Mouse (Mus musculus) stomach, embryonic 16.5 days (tissue): ENCODE results near the gene Rpl3l. TPM values are rescaled to one million over a fixed set of nuclear protein-coding genes. Genes with fewer than 3 reads are reported as not detected.

ENCODE experiments used
- ATAC-seq: fragments of 200-750 bp; cut with Nextera tagmentation; 2 replicates; pipeline ENCODE4 v1.8.0; 2017; ENCODE audit warnings: moderate number of reproducible peaks, moderate TSS enrichment; ENCODE audit not compliant: insufficient read depth, low FRiP score
- H3K27ac ChIP-seq: fragments of 300-500 bp; sonication (generic); 2 replicates; pipeline ENCODE4 v1.5.1; 2014; ENCODE audit warnings: low read length
- H3K27me3 ChIP-seq: fragments of 300-500 bp; sonication (generic); 2 replicates; pipeline ENCODE4 v1.6.1; 2014; ENCODE audit warnings: low read length, control low read depth, mixed read lengths; ENCODE audit not compliant: control insufficient read depth, insufficient read depth
- H3K36me3 ChIP-seq: fragments of 300-500 bp; sonication (generic); 2 replicates; pipeline ENCODE4 v1.6.1; 2014; ENCODE audit warnings: low read length; ENCODE audit not compliant: control insufficient read depth, insufficient read depth
- H3K4me1 ChIP-seq: fragments of 300-500 bp; sonication (generic); 2 replicates; pipeline ENCODE4 v1.6.1; 2014; ENCODE audit warnings: low read length, control low read depth, mixed read lengths; ENCODE audit not compliant: control insufficient read depth, insufficient read depth
- H3K4me2 ChIP-seq: fragments of 300-500 bp; sonication (generic); 2 replicates; pipeline ENCODE4 v1.6.1; 2014; ENCODE audit warnings: low read depth, low read length, mixed read lengths
- H3K4me3 ChIP-seq: fragments of 300-500 bp; sonication (generic); replicated peaks from 2 replicates; pipeline ENCODE4 v1.5.1; 2014; ENCODE audit warnings: mild to moderate bottlenecking, low read length
- H3K9ac ChIP-seq: fragments of 300-500 bp; sonication (generic); 2 replicates; pipeline ENCODE4 v1.6.1; 2014; ENCODE audit warnings: low read length
- H3K9me3 ChIP-seq: fragments of 300-500 bp; sonication (generic); replicated peaks from 2 replicates; pipeline ENCODE4 v1.6.1; 2016; ENCODE audit warnings: low read length, control low read depth; ENCODE audit not compliant: control insufficient read depth
- WGBS: fragments of 180-500 bp; shearing (Covaris S2); extraction: QIAGEN DNeasy Blood & Tissue Kit; methylation state at CpG from one replicate; pipeline ENCODE4 v1.1.7; 2014; 5-methylcytosine and 5-hydroxymethylcytosine counted together
- polyA plus RNA-seq: library from polyadenylated mRNA; unstranded; fragments of >200 nt; fragmentation: Nextera tagmentation; extraction: Ambion mirVana; gene quantifications from 2 replicates; pipeline ENCODE4 v1.2.1, GENCODE M21; 2015

Rpl3l gene
- polyA plus RNA-seq, 1 experiment from 2014 or later, result 0.57 TPM

DNA sequence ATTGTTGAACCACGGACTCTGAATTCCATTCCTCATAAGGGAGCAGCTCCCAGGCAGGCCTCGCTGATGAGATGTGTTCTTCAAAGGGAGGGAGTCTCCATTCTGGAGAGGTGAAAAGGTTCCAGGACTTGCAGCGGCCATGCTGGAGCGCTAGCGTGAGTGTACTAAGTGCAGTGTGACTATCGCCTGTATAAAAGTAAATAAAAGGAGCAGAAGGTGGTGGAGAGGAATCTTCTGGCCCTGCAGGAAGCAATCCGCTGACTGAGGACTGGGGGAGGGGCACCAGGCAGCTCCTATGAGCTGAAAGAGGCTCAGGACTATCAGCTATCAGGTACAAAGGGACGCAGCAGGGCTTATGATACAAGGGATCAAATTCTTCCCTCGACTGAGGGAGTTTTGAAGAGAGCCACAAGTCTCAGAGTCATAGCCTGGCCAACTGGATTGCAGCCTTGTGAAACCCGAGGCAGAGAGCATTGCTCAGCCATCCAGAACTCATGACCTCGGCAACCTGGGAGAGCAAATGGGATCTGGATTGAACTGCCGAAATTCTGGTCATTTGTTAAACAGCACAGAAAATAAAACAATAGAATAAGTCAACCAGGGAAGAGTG, 38.8 kb downstream of the Rpl3l start:
- Histone ChIP-seq H3K9me3 (no peaks in the 10 kb centered on the region), H3K27me3 (no peaks in the 10 kb centered on the region), H3K4me1 (peaks cover 4% of the 10 kb centered on the region), H3K36me3 (no peaks in the 10 kb centered on the region), H3K9ac (no peak overlapping the region), H3K27ac (no peak overlapping the region), H3K4me2 (no peak overlapping the region), H3K4me3 (no peak overlapping the region)
- 25% methylated on average over 12 of the region's 12 CpGs for WGBS
- no peak for ATAC-seq

DNA sequence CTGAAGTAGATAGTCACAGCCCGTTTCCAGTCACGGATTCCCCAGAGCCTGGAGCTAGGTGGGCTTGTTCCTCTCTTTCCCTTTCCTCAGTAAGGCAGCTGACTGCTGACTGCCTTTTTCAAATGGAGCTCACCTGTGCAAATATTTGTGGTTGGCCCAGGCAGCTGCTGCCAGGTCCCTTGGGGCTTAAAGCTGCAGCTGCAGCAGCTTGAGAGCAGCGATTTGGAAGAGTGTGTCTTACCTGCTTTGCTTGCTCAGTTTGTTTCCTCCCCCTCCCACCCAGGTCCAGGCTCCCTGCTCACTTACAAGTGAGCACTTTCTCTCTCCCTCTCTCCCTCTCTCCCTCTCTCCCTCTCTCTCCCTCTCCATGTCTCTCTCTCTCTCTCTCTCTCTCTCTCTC, 41.5 kb downstream of the Rpl3l start:
- WGBS, result 27% methylated on average over 3 of the region's 3 CpGs
- Histone ChIP-seq H3K27me3 (no peaks in the 10 kb centered on the region), H3K4me3 (no peak overlapping the region), H3K27ac (0 out of 2 replicates have a peak overlapping the region, but pooled peaks have one; percentile 13), H3K9ac (no peak overlapping the region), H3K9me3 (peaks cover 5% of the 10 kb centered on the region; the same call in 1 of the 2 replicates), H3K4me1 (peaks cover 4% of the 10 kb centered on the region), H3K4me2 (no peak overlapping the region), H3K36me3 (no peaks in the 10 kb centered on the region)
- peak; percentile 64; the same call in 1 of the 2 replicates for ATAC-seq

DNA sequence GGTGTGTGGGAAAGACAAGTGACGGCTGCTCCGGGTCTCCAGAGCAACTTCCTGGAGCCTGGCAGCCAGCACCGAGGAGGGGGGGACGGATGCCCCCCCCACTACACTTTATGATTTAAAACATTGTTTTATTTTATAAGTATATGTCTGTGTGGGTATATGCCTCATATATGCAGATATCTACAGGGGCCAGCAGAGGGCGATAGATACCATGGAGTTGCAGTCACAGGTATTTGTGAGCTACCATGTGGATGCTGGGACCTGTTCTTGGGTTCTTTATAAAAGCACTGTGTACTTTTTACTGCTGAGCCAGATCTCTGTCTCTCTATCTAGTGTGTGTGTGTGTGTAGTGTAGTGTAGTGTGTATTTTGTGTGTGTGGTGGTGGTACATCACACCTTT, 45.6 kb downstream of the Rpl3l start:
- H3K9me3 ChIP-seq, result peaks cover 5% of the 10 kb centered on the region; the same call in 1 of the 2 replicates
- H3K9ac ChIP-seq, result no peak overlapping the region
- 75% methylated on average over 5 of the region's 5 CpGs for WGBS
- H3K36me3 ChIP-seq, result no peaks in the 10 kb centered on the region
- no peak overlapping the region for H3K4me3 ChIP-seq
- no peak overlapping the region for H3K4me2 ChIP-seq
- no peak for ATAC-seq
- H3K27me3 ChIP-seq, result no peaks in the 10 kb centered on the region
- H3K27ac ChIP-seq, result no peak overlapping the region
- H3K4me1 ChIP-seq, result peaks cover 4% of the 10 kb centered on the region; the same call in 1 of the 2 replicates

DNA sequence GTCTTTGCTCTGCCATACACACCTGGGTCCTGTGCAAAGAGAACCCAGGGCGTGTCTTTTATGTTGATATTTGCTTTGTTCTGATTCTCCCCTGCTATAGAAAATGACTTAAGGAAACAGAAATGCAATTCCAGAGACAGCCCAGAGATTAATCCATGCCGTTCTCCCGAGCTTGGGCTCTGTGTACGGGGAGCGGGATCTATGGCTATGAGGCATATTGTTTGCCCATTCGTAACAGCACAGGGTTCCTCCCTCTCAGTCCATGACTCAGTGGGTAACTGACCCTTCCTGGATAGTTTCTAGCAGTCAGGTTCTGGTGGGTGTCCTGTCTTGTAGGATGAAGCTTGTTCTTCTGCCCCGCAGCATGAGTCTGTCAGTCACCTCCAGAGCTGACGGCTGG, 47.6 kb downstream of the Rpl3l start:
- Histone ChIP-seq H3K9me3 (peaks cover 5% of the 10 kb centered on the region; the same call in 1 of the 2 replicates), H3K36me3 (no peaks in the 10 kb centered on the region), H3K27ac (peak overlapping the region; percentile 37; the same call in 1 of the 2 replicates), H3K9ac (no peak overlapping the region), H3K27me3 (no peaks in the 10 kb centered on the region), H3K4me1 (no peaks in the 10 kb centered on the region), H3K4me2 (no peak overlapping the region), H3K4me3 (no peak overlapping the region)
- no peak for ATAC-seq
- 57% methylated on average over 8 of the region's 8 CpGs for WGBS

DNA sequence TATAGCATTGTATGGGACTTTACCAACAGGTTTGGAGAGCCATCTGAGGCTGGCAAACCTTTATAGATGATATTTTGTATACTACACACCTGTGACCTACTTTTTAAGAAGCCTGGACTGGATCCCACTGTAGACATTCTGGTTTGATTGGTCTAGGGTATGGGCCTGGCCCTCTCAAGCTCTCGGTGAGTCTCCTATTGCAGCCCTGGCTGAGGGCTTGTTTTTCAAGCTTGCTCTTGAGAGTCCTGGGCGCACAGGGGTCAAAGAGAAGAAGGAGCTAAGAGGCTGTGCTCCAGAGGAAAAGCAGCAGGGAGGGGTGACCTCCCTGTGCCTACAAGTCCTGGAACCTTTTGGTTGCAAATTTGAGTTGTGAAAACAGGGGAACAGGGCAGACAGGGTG, 49.5 kb downstream of the Rpl3l start:
- no peaks in the 10 kb centered on the region for H3K36me3 ChIP-seq
- no peaks in the 10 kb centered on the region for H3K4me1 ChIP-seq
- no peak overlapping the region for H3K4me2 ChIP-seq
- 63% methylated on average over 2 of the region's 2 CpGs for WGBS
- no peak overlapping the region for H3K4me3 ChIP-seq
- H3K27ac ChIP-seq, result no peak overlapping the region
- no peak overlapping the region for H3K9ac ChIP-seq
- no peaks in the 10 kb centered on the region for H3K27me3 ChIP-seq
- H3K9me3 ChIP-seq, result peaks cover 5% of the 10 kb centered on the region; the same call in 1 of the 2 replicates
- ATAC-seq, result no peak

DNA sequence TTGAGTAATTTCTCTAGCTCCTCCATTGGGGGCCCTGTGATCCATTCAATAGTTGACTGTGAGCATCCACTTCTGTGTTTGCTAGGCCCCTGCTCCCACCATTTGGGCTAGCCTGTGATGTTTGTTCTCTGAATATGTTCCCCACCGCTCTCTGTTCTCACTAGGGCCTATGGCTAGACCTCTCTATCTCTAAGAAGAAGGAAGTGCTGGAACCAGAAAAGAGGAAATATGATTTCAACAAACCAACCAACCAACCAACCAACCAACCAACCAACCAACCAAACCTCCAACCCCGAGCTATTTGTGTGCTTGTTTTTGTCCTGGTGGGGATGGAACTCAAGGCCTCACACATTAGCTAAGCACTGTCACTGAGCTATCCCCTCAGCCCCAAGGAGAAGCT, 53.2 kb downstream of the Rpl3l start:
- no peaks in the 10 kb centered on the region for H3K4me1 ChIP-seq
- no peaks in the 10 kb centered on the region for H3K36me3 ChIP-seq
- H3K27me3 ChIP-seq, result no peaks in the 10 kb centered on the region
- no peaks in the 10 kb centered on the region for H3K9me3 ChIP-seq
- WGBS, result 90% methylated on average over 2 of the region's 2 CpGs
- no peak overlapping the region for H3K4me3 ChIP-seq
- no peak for ATAC-seq
- no peak overlapping the region for H3K9ac ChIP-seq
- no peak overlapping the region for H3K27ac ChIP-seq
- H3K4me2 ChIP-seq, result no peak overlapping the region

Other genes with a start within 250 kb of the Rpl3l start
- gene Mlst8, start 248.7 kb upstream of the Rpl3l start, polyA plus RNA-seq, result 29.0 and 33.6 TPM in 2 replicates
- 1.5 and 2.3 TPM in 2 replicates for gene Caskin1, start 239.2 kb upstream of the Rpl3l start, polyA plus RNA-seq
- 80.6 and 104 TPM in 2 replicates for gene Traf7, start 199.9 kb upstream of the Rpl3l start, polyA plus RNA-seq
- 7.9 and 9.4 TPM in 2 replicates for gene Rab26, start 193.6 kb upstream of the Rpl3l start, polyA plus RNA-seq
- gene Pkd1, start 178.0 kb upstream of the Rpl3l start, polyA plus RNA-seq, result 21.7 and 22.2 TPM in 2 replicates
- gene Tsc2, start 95.2 kb upstream of the Rpl3l start, polyA plus RNA-seq, result 53.1 and 57.2 TPM in 2 replicates
- gene Nthl1, start 95.1 kb upstream of the Rpl3l start, polyA plus RNA-seq, result 18.0 and 19.1 TPM in 2 replicates
- gene Slc9a3r2, start 77.5 kb upstream of the Rpl3l start, polyA plus RNA-seq, result 38.0 and 39.0 TPM in 2 replicates
- 0.37 and 0.39 TPM in 2 replicates for gene Npw, start 69.4 kb upstream of the Rpl3l start, polyA plus RNA-seq
- gene Zfp598, start 58.1 kb upstream of the Rpl3l start, polyA plus RNA-seq, result 13.6 and 13.7 TPM in 2 replicates
- gene Syngr3, start 37.9 kb upstream of the Rpl3l start, polyA plus RNA-seq, result 6.1 and 6.2 TPM in 2 replicates
- gene Gfer, start 31.7 kb upstream of the Rpl3l start, polyA plus RNA-seq, result 34.5 and 35.2 TPM in 2 replicates
- gene Noxo1, start 31.6 kb upstream of the Rpl3l start, polyA plus RNA-seq, result 3.8 and 5.8 TPM in 2 replicates
- gene Tbl3, start 20.2 kb upstream of the Rpl3l start, polyA plus RNA-seq, result 63.6 and 70.4 TPM in 2 replicates
- gene Rnf151, start 9.8 kb upstream of the Rpl3l start, polyA plus RNA-seq, result 0.14 TPM in 1 of 2 replicates, not detected in the other
- 1,212 and 1,230 TPM in 2 replicates for gene Rps2, start 9.7 kb upstream of the Rpl3l start, polyA plus RNA-seq
- gene Ndufb10, start 3.3 kb upstream of the Rpl3l start, polyA plus RNA-seq, result 225 and 246 TPM in 2 replicates
- 40.3 and 45.5 TPM in 2 replicates for gene Msrb1, start 8.8 kb downstream of the Rpl3l start, polyA plus RNA-seq
- 0.81 and 1.0 TPM in 2 replicates for gene Hs3st6, start 25.2 kb downstream of the Rpl3l start, polyA plus RNA-seq
- gene Meiob, start 76.5 kb downstream of the Rpl3l start, polyA plus RNA-seq, result 0.10 TPM in 1 of 2 replicates, not detected in the other
- gene Hagh, start 112.3 kb downstream of the Rpl3l start, polyA plus RNA-seq, result 50.9 and 53.1 TPM in 2 replicates
- gene Fahd1, start 122.5 kb downstream of the Rpl3l start, polyA plus RNA-seq, result 29.9 and 36.5 TPM in 2 replicates
- gene Igfals, start 138.2 kb downstream of the Rpl3l start, polyA plus RNA-seq, result 3.7 and 4.2 TPM in 2 replicates
- gene Nubp2, start 158.5 kb downstream of the Rpl3l start, polyA plus RNA-seq, result 44.1 and 47.9 TPM in 2 replicates
- 31.5 and 32.7 TPM in 2 replicates for gene Spsb3, start 158.8 kb downstream of the Rpl3l start, polyA plus RNA-seq
- 32.3 and 33.5 TPM in 2 replicates for gene Eme2, start 167.3 kb downstream of the Rpl3l start, polyA plus RNA-seq
- 91.2 and 96.2 TPM in 2 replicates for gene Mrps34, start 167.3 kb downstream of the Rpl3l start, polyA plus RNA-seq
- gene Nme3, start 168.7 kb downstream of the Rpl3l start, polyA plus RNA-seq, result 63.1 and 64.8 TPM in 2 replicates
- gene Mapk8ip3, start 209.2 kb downstream of the Rpl3l start, polyA plus RNA-seq, result 32.8 and 33.4 TPM in 2 replicates
- 158 and 170 TPM in 2 replicates for gene Jpt2, start 232.9 kb downstream of the Rpl3l start, polyA plus RNA-seq